Mouse (Mus musculus) thymus, adult 2 months (tissue): ENCODE data around the gene 1700123L14Rik.

Experiments used
- CTCF ChIP-seq: fragments of 200-500 bp; IDR thresholded peaks from 2 replicates; pipeline ENCODE4 v1.5.1; 2012; ENCODE audit warnings: mild to moderate bottlenecking, control low read depth, low read length, moderate library complexity, borderline replicate concordance; ENCODE audit not compliant: control insufficient read depth, poor library complexity, insufficient read depth; ENCODE audit errors: extremely low read depth
- POLR2A ChIP-seq: fragments of 200-500 bp; IDR thresholded peaks from 2 replicates; pipeline ENCODE4 v1.6.1; 2012; ENCODE audit warnings: mild to moderate bottlenecking, low read length, control low read depth, moderate library complexity; ENCODE audit not compliant: control insufficient read depth, poor library complexity, insufficient read depth; ENCODE audit errors: extremely low read depth

DNA sequence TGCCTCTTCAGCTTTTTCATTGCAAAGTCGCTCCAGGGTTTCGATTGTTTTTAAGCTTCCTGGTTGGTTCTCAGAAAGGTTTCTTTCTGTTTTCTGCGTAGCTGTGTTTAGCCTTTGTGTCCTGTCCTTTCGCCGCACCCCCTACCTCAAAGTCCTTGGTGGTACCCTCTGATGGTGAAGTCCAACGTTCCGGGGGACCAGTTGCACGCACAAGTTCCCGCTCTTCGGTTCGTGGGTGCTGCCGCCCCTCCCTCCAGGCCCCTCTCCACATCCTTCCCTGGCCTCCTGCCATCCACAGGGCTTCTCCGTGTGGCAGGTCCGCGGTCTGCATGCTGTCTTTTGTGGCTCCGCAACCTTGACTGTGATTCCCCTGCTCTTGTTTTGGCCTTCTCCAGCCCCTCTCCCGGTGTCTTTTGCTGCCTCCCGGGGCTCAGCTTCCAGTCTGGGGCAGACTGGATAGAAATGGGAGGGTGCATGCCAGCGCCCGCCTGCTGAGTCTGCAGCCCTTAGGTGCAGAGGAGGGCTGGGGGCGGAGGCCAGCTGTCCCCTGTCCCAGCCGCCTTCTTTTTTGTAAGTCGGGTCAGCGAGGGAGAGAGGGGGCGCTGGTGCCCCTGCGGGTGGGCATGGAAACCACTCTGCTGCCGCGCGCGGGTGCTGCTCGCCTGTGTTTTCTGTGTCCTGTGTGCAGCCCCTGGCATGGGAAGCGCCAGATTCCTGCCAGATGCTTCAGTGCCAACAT is 49.3 kb downstream of the 1700123L14Rik start:
- TF ChIP-seq POLR2A, result no peak
- TF ChIP-seq CTCF, result no peak
